Mouse (Mus musculus) liver, embryonic 11.5 days (tissue): ENCODE data around the gene 4930503B20Rik. TPM values are rescaled to one million over a fixed set of nuclear protein-coding genes. Genes with fewer than 3 reads are reported as not detected.

Experiments
- ATAC-seq: fragments of 200-750 bp; cut with Nextera tagmentation; replicated peaks from 2 replicates; pipeline ENCODE4 v1.8.0; 2017; ENCODE audit warnings: moderate number of reproducible peaks, mild to moderate bottlenecking, moderate TSS enrichment, moderate library complexity; ENCODE audit not compliant: low FRiP score
- DNase-seq: peaks from one replicate; pipeline ENCODE4 v3.0.0-alpha.2; 2017; ENCODE audit warnings: low spot score
- H3K27ac ChIP-seq: fragments of 300-500 bp; sonication (generic); 2 replicates; pipeline ENCODE4 v1.5.1; 2014; ENCODE audit warnings: mild to moderate bottlenecking, low read depth, low read length, control low read depth
- H3K27me3 ChIP-seq: fragments of 300-500 bp; sonication (generic); replicated peaks from 2 replicates; pipeline ENCODE4 v1.6.1; 2014; ENCODE audit warnings: low read length, mixed read lengths; ENCODE audit not compliant: control insufficient read depth, insufficient read depth
- H3K36me3 ChIP-seq: fragments of 300-500 bp; sonication (generic); 2 replicates; pipeline ENCODE4 v1.6.1; 2014; ENCODE audit warnings: mild to moderate bottlenecking, low read length, moderate library complexity, mixed read lengths; ENCODE audit not compliant: control insufficient read depth, insufficient read depth
- H3K4me1 ChIP-seq: fragments of 300-500 bp; sonication (generic); replicated peaks from 2 replicates; pipeline ENCODE4 v1.6.1; 2014; ENCODE audit warnings: low read length, mixed read lengths; ENCODE audit not compliant: control insufficient read depth, insufficient read depth
- H3K4me2 ChIP-seq: fragments of 300-500 bp; sonication (generic); 2 replicates; pipeline ENCODE4 v1.6.1; 2014; ENCODE audit warnings: mild to moderate bottlenecking, control low read depth, moderate library complexity
- H3K4me3 ChIP-seq: fragments of 300-500 bp; sonication (generic); 2 replicates; pipeline ENCODE4 v1.5.1; 2014; ENCODE audit warnings: low read depth, low read length, control low read depth
- H3K9ac ChIP-seq: fragments of 300-500 bp; sonication (generic); 2 replicates; pipeline ENCODE4 v1.6.1; 2014; ENCODE audit warnings: low read depth, low read length, control low read depth
- H3K9me3 ChIP-seq: fragments of 300-500 bp; sonication (generic); 2 replicates; pipeline ENCODE4 v1.6.1; 2016; ENCODE audit warnings: low read length, inconsistent platforms, mixed read lengths; ENCODE audit not compliant: control insufficient read depth
- WGBS: fragments of 180-500 bp; shearing (Covaris S2); extraction: QIAGEN DNeasy Blood & Tissue Kit; methylation state at CpG from one replicate; pipeline ENCODE4 v1.1.7; 2014; 5-methylcytosine and 5-hydroxymethylcytosine counted together
- polyA plus RNA-seq: library from polyadenylated mRNA; unstranded; fragments of >200 nt; fragmentation: Nextera tagmentation; extraction: Ambion mirVana; gene quantifications from 2 replicates; pipeline ENCODE4 v1.2.1, GENCODE M21; 2014

The 4930503B20Rik gene
- polyA plus RNA-seq, 1 experiment from 2014 or later, result not detected

DNA sequence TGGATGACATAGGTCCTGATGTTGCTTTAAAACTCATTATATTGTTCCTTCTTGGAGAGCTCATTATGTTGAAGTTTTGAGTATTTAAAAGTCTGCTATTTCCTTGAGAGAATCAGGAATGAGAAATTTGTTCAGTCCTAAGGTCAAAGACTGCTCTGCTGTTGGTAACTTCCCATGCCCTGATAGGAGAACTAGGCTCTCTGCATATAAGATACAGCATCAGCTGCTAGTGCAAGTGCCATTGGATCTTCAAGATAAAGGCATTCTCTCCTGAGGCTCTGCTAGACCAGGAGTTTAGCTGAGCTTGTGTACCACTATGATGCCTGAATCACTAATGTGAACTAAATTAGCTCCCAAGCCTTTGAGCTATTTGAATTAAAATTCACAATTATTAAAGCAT is 33.2 kb downstream of the 4930503B20Rik start:
- Histone ChIP-seq H3K4me2 (no peak overlapping the region), H3K36me3 (no peaks in the 10 kb centered on the region)

DNA sequence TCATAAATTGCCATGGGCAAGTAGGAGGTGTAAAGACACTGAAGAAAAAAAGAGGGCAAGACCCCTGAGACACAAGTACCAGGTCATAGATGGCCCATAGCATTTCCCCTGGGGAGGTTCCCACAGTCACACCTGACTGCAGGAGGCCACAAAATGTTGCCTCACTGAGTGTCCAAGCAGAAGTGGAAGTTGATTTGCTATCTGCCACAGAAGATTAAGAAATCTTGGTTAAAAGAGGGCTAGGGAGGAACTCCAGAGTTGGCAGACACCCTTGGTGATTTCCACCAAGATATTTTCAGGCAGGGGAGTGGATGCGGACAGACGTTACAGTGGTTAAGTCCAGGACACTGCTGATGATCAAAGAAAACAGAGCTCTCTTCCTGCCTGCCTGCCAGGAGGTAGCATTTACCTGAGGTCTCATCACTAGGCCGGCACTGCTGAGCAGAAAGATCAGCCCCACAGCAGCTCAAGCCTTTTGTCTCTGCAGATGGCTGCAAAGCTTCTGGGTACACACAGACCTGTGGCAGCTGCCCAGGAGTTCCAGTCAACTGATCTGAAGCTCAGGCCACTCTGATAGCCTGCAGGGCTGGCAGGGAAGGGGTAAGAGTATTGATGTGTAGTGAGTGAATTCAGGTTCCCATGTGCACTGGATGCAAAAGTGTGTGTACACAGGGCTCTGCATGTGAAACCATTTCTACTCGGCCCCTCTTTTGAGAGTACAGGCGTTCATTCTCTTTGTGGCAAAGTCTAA is 34.4 kb downstream of the 4930503B20Rik start:
- WGBS, result 70% methylated on average over 5 of the region's 5 CpGs
- no peak overlapping the region for H3K9ac ChIP-seq
- ATAC-seq, result no peak

More for the DNA sequence above, 33.2 kb downstream of the 4930503B20Rik start:
- Histone ChIP-seq H3K9me3 (no peaks in the 10 kb centered on the region), H3K9ac (no peak overlapping the region), H3K4me1 (no peaks in the 10 kb centered on the region), H3K4me3 (no peak overlapping the region), H3K27me3 (no peaks in the 10 kb centered on the region), H3K27ac (no peak overlapping the region)
- peak; percentile 60; the same call in 1 of the 2 replicates for ATAC-seq
- DNase-seq, result no peak

DNA sequence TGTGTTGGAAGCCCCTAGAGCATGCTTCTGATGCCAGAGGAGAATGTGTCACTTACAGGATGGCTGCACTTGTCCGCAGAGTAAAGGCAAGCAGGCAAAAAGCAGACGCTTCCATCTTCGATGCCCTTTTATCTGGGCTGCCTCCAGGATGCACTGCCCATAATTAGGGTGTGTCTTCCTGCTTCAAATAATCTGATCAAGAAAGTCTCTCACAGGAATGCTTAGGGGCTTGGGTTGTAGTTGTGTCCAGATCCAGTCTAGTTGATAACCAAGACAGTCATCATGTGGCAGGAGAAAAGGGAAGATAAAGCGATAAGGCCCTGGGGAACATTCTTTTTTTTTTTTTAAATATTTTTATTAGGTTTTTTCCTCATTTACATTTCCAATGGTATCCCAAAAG is 35.6 kb downstream of the 4930503B20Rik start, which contains the start of gene Dnase2b:
Dnase2b (minus strand) TSS at position 101 of the 400 bp plus-strand sequence.
- no peak within 1 kb of the TSS for H3K27ac ChIP-seq
- H3K4me2 ChIP-seq, result no peak within 1 kb of the TSS

More for the DNA sequence above, 34.4 kb downstream of the 4930503B20Rik start:
- H3K27me3 ChIP-seq, result no peaks in the 10 kb centered on the region
- H3K4me1 ChIP-seq, result no peaks in the 10 kb centered on the region
- H3K4me2 ChIP-seq, result no peak overlapping the region
- H3K27ac ChIP-seq, result no peak overlapping the region
- no peaks in the 10 kb centered on the region for H3K9me3 ChIP-seq
- no peaks in the 10 kb centered on the region for H3K36me3 ChIP-seq
- H3K4me3 ChIP-seq, result no peak overlapping the region
- no peak for DNase-seq

DNA sequence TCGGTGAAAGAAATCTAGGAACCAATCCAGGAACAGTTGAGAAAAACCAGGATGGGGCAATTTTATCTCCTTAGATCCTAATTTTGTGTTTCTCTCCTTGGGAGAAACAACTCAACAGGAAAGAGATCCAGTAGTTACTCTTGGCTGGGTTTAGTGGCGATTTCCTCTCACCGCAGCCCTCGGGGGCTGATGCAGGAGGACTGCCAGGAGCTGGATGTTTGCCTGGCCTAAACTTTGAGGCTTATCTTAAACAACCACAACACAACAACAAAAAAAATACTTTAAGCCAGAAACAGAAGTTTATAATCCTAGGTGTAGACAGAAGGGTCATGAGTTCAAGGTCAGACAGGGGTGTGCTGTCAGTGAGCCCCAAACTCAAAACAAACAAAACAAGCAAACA is 39.3 kb downstream of the 4930503B20Rik start:
- Histone ChIP-seq H3K36me3 (no peaks in the 10 kb centered on the region), H3K4me3 (no peak overlapping the region), H3K27ac (no peak overlapping the region), H3K9me3 (no peaks in the 10 kb centered on the region), H3K9ac (no peak overlapping the region), H3K4me2 (no peak overlapping the region), H3K27me3 (no peaks in the 10 kb centered on the region), H3K4me1 (no peaks in the 10 kb centered on the region)
- whole genome bisulfite sequencing, result 71% methylated on average over 4 of the region's 4 CpGs
- ATAC-seq (no peak), DNase-seq (no peak)

More for the DNA sequence above, 35.6 kb downstream of the 4930503B20Rik start, which contains the start of gene Dnase2b:
- Histone ChIP-seq H3K9me3 (no peaks in the 10 kb centered on the region), H3K36me3 (no peaks in the 10 kb centered on the region), H3K27me3 (no peaks in the 10 kb centered on the region), H3K4me3 (no peak within 1 kb of the TSS), H3K4me1 (no peaks in the 10 kb centered on the region), H3K9ac (no peak within 1 kb of the TSS)
- ATAC-seq (no peak), DNase-seq (no peak)
- 62% methylated on average over 4 of the region's 4 CpGs for WGBS

DNA sequence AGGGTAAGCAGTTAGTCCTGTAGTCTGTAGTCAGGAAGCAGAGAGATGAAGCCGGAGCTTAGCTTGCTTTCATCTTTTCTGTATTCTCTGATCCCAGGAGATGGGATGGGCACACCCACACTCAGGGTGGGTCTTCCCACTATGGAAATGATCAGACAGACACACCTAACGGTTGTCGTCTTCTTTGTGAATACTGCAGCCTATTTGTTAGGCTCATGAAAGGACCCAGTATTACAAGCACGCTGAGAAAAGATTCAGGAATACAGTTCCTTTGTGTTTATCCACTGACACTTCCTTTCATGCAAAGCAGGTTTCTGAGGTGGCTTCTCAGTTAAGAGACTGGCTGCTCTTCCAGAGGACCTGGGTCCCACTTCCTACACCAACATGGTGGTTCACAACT is 39.9 kb downstream of the 4930503B20Rik start:
- no peak overlapping the region for H3K9ac ChIP-seq
- H3K4me3 ChIP-seq, result no peak overlapping the region
- H3K4me1 ChIP-seq, result no peaks in the 10 kb centered on the region
- DNase-seq, result no peak
- H3K27me3 ChIP-seq, result no peaks in the 10 kb centered on the region
- 82% methylated on average over 4 of the region's 4 CpGs for WGBS
- H3K9me3 ChIP-seq, result no peaks in the 10 kb centered on the region
- no peak overlapping the region for H3K27ac ChIP-seq
- no peak for ATAC-seq
- H3K36me3 ChIP-seq, result no peaks in the 10 kb centered on the region
- H3K4me2 ChIP-seq, result no peak overlapping the region

DNA sequence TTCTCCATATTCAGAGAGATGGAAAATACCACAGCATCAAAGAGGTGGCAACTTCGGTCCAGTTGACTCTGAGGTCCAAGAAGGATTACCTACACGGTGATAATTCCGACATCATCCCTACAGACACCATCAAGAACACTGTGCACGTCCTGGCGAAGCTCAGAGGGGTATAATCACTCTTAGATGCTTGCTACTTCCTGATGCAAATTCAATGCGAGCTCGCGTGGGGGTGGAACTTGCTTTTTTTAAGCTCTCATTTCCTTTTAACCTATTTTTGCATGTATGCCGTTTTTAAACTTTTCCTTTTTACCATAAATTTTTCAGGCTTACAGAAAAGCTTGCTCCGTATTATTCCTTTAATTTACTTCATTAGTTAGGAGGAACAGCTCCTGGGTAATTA is 40.8 kb downstream of the 4930503B20Rik start:
- Histone ChIP-seq H3K9ac (no peak overlapping the region), H3K9me3 (no peaks in the 10 kb centered on the region), H3K36me3 (no peaks in the 10 kb centered on the region), H3K27ac (no peak overlapping the region), H3K4me2 (no peak overlapping the region), H3K4me3 (no peak overlapping the region), H3K4me1 (no peaks in the 10 kb centered on the region), H3K27me3 (no peaks in the 10 kb centered on the region)
- DNase-seq, result no peak
- no peak for ATAC-seq
- WGBS, result 80% methylated on average over 10 of the region's 10 CpGs

DNA sequence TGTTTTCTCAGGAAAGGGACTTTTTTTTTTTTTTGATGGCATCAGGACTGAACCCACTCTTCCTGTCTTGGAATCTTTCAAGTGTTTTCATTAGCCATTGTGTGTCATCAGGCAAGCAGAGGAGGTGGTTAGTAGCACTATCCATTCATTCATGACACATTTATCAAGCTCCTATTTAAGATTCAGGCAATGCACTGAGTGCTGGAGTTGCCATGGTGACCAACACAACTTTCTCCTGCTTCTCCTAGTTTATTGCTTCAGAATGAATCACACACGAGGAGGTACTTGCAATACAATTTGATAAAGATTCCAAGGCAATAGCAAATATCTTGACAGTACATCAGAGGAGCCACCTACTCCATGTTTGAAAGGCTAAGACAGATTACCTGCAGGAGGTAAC is 43.7 kb downstream of the 4930503B20Rik start:
- Histone ChIP-seq H3K27ac (no peak overlapping the region), H3K4me1 (no peaks in the 10 kb centered on the region; the same call in 1 of the 2 replicates), H3K9ac (no peak overlapping the region), H3K4me3 (no peak overlapping the region), H3K4me2 (no peak overlapping the region), H3K27me3 (no peaks in the 10 kb centered on the region), H3K36me3 (no peaks in the 10 kb centered on the region), H3K9me3 (no peaks in the 10 kb centered on the region)
- DNase-seq (no peak), ATAC-seq (no peak)
- WGBS, result 41% methylated on average over 1 of the region's 1 CpGs

DNA sequence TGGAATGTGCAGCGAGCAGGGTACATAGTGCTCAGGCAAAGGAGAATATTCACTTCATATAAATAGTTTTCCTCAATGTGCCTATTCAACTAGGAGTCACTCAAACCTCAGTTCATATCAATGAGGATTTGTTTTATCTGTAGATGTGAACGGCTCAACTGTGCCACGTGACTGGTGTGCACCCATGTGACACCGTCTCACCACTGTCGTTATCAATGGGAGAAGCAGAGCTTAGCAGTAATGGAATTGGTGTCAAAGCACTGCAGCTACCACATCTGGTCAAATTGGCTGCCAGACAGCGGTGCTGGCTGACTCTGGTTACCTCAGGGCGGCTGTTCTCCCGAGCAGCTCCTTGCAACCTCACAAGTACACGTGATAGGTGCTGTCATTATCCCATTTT is 46.5 kb downstream of the 4930503B20Rik start:
- ATAC-seq, result no peak
- WGBS, result 70% methylated on average over 9 of the region's 9 CpGs
- no peak for DNase-seq
- H3K27ac ChIP-seq, result no peak overlapping the region
- no peak overlapping the region for H3K4me2 ChIP-seq
- H3K9ac ChIP-seq, result no peak overlapping the region
- no peaks in the 10 kb centered on the region for H3K36me3 ChIP-seq
- H3K27me3 ChIP-seq, result no peaks in the 10 kb centered on the region
- H3K4me3 ChIP-seq, result no peak overlapping the region
- no peaks in the 10 kb centered on the region for H3K9me3 ChIP-seq
- H3K4me1 ChIP-seq, result peaks cover 7% of the 10 kb centered on the region

DNA sequence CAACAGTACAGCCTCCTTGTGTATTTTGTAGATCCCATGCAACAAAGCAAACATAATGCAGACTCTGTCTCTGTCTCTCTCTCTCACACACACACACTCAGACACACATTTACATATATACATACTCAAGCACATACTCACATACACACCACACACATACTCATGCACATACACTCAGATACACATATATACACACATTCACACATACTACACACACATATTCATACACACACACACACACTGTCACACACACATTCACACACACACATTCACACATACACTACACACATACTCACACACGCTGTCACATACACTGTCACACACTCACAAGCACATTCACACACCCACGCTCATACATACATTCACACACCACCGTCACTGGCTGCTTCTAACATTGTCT is 48.6 kb downstream of the 4930503B20Rik start:
- DNase-seq (no peak), ATAC-seq (no peak)
- H3K27ac ChIP-seq, result no peak overlapping the region
- no peaks in the 10 kb centered on the region for H3K27me3 ChIP-seq
- no peak overlapping the region for H3K4me2 ChIP-seq
- no peak overlapping the region for H3K9ac ChIP-seq
- H3K4me1 ChIP-seq, result peaks cover 7% of the 10 kb centered on the region
- H3K36me3 ChIP-seq, result no peaks in the 10 kb centered on the region
- H3K4me3 ChIP-seq, result no peak overlapping the region
- WGBS, result 90% methylated on average over 3 of the region's 3 CpGs
- H3K9me3 ChIP-seq, result no peaks in the 10 kb centered on the region
